Mouse (Mus musculus) heart, postnatal 25 days (tissue): ENCODE measurements around the gene Tyw1. TPM values are rescaled to one million over a fixed set of nuclear protein-coding genes. Genes with fewer than 3 reads are reported as not detected.

Source experiments
- DNase-seq: peaks from one replicate; pipeline ENCODE4 v3.0.0; 2022; ENCODE audit warnings: low spot score
- intact Hi-C: fragments of 180-260 bp; cut with DNase I; formaldehyde crosslinking; loops from one replicate; pipeline ENCODE4 v1.15.1; 2025
- total RNA-seq, 2 experiments: library from RNA; stranded (reverse); gene quantifications; 2 replicates each; pipeline ENCODE4 v1.2.3; 2021

The Tyw1 gene
- total RNA-seq, 2 experiments from 2014 or later, result 7.7 to 7.9 TPM

DNA sequence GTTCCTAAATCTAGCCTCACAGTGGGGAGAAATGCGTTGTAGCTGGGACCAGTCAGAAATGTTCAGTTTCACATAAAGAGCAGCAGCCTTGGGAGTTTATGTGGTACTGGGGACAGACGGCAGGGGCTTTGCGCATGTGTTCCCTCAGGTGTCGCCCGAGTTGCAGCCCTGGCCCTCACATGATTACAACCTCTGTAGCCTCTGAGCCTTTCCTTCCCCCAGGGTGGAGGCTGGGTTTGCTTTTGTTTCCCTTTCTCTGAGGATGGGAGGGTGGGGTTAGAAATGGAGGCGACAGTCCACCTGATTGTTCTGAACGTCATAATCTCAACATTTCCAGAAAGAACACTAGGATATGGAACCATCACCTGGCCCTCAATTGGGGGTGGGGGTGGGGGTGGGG, 52.5 kb downstream of the Tyw1 start:
- intact Hi-C loops, result no loop called here
- DNase-seq, result no peak

DNA sequence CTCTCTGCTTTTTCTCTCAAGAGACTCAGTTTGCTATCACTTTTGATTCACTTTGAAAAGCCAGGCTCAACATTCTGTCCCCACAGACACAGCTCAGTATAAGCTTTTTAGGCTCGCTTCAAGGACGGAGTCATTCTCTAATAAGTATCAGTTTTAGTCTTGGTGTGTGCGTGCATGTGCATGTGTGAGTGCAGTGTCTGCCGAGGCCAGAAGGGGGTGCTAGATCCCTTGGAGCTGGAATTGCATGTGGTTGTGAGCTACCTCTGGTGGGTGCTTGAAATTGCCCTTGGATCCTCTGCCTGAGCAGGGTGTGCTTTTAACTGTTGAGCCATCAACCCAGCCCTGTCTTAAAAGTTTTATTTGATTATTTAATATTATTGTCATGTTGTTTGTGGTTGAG, 54.7 kb downstream of the Tyw1 start:
- intact Hi-C loops, result no loop called here
- no peak for DNase-seq

DNA sequence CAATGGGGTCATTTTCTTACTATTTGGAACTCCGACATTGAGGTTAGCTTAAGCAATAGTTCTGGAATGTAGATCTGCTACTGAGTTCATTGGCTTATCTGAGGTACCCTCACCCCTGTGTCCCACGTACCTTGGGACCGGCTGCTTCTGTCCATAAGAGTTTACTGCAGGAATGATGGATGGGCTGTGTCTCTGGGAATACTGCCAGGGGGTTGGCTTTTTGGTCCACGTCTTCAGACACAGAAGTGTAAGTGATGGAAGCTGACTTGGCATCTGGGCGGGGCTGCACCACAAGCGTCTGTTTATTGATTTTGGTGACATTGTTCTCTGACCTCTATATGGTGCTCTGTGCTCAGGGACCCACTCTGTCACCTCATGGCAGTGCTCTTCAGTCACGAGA, 55.4 kb downstream of the Tyw1 start:
- intact Hi-C loops, result no loop called here
- no peak for DNase-seq

DNA sequence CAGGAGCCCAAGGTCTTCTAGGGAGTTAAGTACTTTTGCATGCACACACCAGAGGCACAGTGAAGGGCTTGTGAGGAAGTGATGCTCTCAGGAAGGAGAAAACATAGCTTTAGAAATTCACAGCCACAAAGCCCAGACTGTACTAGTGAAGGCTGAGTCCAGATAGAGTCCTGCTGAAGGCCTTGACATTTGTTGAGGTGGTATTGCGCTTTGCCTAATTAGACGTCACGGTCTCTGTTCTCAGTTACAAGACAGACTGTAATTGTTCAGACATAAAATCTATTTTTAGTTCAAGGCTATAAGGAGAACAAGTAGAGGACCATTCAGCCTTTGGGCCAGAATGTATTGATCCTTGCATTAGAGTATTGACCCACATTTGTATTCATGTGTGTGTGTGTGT, 58.1 kb downstream of the Tyw1 start:
- DNase-seq, result no peak
- intact Hi-C loops, result no loop called here

DNA sequence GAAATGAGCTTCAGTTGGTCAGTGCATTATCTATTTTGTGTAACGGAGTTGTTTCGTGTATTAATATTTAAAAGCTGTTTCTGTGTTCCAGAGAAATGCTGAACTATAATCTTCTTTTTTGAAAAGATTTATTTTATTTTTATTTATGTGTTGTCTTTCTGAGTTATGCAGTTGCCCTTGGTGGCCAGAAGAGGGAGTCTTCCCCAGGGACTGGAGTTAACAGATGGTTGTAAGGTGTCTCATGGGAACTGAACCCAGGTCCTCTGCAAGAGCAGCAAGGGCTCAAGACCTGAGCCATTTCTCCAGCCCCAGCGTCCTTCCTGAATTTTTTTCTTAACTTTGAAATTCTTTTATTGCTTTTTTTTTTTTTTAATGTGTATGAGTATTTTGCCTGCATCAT, 59.5 kb downstream of the Tyw1 start:
- no peak for DNase-seq
- intact Hi-C loops, result no loop called here

DNA sequence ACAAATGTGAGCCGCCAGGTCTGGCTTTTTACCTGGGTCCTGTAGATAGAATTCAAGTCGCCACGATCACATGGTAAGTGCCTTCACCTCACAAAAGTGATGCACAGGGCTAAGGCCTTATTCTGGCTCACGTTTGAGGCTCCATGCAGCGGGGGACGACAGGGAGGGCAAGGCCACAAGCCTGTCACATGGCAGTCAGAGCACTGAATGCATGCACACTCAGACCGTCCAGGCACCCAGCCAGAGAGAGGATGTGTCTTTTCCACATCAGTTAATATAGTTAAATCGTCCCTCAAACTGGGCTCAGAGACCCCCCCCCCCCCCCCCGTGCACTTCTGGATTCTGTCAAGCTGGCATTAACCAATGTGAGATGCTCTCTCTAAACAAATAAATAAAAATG, 60.9 kb downstream of the Tyw1 start:
- intact Hi-C loops, result no loop called here

DNA sequence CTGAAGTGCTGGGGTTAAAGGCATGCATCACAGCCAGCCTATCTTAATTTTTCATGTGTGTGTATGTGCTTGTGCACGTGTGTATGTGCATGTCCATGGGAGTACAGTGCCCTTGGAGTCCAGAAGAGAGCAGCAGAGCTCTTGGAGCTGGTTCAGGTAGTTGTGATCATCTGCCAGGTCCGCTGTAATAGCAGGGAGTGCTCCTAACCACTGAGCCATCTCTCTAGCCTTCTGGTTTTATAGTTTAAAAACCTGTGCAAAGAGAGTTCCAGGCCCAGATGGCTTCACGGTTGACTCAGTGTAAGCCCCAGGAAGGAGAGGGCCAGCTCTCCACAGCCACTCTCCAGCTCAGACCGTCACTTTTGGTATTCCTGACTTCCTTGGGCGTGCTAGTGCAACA, 64.4 kb downstream of the Tyw1 start:
- intact Hi-C loops, result no loop called here
- DNase-seq, result no peak

More for the DNA sequence above, 60.9 kb downstream of the Tyw1 start:
- no peak for DNase-seq

DNA sequence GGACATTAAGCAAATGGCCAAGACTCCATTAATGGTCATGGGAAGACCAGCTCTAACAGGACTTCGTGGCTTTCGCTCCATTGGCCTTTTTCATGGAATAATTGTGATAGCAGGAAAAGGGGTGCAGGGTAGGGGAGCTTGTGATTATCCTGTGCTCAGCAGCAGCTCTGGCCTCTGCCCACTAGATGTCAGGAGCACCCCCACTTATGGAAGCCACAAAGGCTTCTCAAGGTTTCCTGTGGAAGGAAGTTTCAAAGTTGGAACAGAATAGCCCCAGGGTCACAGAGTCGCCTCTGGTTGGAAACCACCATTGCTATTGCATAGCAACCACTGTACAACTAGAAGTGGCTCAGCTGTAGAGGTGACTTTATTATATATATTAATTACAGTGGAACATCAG, 65.1 kb downstream of the Tyw1 start:
- no peak for DNase-seq
- intact Hi-C loops, result no loop called here

DNA sequence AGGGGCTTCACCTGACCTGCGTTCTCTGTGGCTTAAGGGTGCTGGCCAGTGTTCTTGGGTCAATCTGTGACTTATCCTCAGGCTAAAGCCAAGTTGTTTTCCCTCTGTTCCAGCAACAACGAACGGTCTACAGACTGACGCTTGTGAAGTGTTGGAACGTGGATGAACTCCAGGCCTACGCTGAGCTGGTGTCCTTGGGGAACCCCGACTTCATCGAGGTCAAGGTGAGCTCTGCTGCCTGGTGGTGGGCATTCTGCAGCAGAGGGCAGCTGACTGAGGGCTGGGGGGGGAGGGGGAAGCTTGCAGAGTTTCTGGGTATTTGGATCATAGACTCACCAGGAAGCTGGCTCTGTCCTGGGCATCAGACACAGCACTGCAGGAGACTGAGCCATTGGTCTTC, 70.1 kb downstream of the Tyw1 start:
- intact Hi-C loops, result no loop called here
- DNase-seq, result no peak

DNA sequence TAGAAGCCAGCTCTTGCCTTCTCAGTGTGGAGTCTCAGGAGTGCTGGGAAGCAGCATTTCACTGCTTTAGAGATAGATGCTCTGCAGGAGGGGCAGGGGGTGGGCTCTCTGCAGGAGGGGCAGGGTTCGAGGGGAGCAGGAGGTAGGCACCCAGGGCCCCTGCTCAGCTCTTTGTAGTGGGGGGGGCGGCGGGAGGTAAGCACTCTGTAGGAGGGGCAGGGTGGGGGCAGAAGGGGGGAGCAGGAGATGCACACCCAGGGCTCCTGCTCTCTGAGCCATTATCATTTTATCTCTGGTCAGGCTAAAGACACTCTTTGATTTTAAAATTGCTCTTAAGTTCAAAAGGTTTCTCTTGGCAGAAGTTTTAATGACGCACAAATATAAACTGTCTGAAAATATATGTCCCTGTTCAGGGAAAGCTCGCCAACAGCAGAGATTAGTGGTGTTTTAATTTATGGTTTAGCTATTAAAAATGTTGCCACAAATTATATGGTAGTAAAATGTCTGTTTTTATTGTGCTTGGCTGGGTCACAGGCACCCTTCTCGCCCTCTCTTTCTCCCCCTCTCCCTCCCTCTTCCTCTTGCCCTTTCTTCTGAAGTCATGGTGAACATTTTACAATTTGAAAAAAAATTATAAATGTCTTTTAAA, 72.3 kb downstream of the Tyw1 start:
- intact Hi-C loops, result no loop called here

DNA sequence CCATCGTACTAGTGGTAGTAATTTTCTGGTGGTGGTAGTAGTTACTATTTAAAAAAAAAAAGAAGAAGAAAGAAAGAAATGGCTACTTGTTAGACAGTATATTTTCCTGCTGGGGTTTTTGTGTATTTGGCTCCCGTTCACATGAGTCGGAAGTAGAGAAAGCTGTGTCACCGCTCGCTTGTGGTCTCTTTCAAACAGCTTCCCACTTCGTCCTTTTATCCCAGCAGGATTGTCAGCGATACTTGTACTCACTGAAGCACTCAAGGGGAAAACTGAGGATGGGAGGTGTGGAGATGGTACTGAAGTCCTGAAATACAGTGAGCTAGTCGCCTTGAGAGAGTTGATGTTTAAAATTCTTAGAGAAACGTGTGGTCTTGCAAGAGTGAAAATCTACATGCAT, 72.9 kb downstream of the Tyw1 start:
- intact Hi-C loops, result no loop called here

More for the DNA sequence above, 72.3 kb downstream of the Tyw1 start:
- no peak for DNase-seq

DNA sequence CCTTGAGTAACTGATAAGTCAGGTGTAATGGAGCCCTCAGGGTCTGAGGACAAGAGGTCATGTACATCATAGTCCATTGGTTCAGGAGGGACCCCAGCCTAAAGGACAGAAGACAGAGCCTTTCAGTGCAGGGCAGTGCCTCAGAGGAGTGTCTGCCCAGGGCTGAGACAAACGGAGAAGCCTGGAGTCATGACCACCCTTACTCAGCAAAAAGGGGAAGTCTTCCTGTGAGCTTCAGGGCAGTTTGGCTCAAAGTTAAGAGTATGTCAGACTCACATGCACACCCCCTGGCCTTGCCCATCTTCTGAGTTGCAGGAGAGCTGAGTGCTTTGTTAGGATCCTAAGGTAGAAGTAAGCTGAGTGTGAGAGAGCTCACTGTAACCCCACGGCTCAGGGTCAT, 74.5 kb downstream of the Tyw1 start:
- intact Hi-C loops, result no loop called here

More for the DNA sequence above, 72.9 kb downstream of the Tyw1 start:
- DNase-seq, result no peak

DNA sequence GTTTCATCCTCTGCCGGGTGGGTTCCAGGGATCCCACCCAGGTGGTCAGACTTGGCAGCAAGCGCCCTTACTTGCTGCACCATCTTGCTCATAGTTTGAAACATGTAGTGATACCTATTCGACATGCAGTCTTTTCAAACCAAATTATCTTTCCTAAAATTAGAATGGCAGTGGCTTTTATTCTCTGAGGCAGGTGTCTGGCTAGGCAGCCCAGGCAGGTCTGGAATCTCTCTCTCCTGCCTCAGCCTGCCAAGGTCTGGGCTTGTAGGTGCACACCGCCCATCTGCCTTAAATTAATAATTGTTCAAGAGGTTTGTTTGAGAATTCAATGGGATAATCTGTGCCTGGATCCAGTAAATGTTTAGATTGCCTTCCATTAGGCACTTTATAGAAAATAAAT, 75.4 kb downstream of the Tyw1 start:
- intact Hi-C loops, result no loop called here

More for the DNA sequence above, 74.5 kb downstream of the Tyw1 start:
- DNase-seq, result no peak

DNA sequence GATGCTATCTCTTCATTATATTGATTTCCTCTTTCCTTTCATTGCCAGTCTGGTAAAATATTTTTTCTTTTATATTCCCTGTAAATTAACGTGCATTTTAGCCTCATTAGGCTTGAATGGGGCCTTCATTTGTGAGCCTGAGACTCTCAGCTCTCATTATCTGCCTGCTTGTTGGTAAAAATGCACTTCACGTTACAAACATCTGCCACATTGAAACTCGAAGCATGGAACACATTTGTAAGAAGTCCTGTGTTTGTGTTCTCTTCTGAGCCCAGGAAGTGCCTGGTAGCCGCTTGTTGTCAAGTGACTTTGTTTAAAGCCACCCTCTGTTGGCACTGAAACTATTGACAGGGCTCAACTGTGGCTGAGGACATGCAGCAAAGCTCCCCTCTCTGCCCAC, 75.8 kb downstream of the Tyw1 start:
- DNase-seq, result no peak
- intact Hi-C loops, result no loop called here

More for the DNA sequence above, 75.4 kb downstream of the Tyw1 start:
- no peak for DNase-seq

DNA sequence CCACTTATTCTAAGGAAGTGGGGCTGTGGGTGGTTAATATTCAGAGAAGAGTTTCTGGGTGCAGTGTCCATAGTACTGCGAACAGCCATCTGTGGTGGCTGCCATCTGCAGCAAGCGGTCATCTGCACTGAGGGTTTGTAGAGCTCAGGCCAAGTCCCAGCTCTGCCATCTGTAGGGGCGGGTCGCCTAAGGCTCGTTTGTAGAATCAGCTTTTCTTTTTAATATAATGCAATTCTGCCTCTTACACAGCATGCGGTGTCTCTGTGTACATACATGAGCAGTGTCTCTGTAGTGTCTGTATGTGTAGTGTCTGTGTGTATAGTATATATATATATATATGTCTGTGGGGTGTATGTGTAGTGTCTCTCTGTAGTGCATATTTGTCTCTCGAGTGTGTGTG, 78.1 kb downstream of the Tyw1 start:
- DNase-seq, result no peak
- intact Hi-C loops, result no loop called here

DNA sequence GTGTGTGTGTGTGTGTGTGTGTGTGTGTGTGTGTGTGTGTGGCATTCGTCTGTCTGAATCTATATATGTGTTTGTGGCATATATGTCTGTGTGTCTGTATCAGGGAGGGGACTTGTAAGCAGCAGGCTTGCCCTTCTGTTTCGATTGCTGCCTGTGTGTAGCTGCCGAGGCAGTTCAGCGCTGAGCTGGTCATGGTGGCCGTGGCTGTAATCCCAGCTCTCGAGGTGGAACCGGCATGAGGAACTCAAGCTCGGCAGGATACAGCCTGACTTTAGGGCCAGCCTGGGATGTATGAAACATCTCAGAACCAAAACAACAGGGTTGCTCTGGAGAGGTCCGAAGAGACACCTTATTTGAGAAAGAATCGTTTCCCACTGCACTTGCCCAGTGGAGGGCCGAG, 78.6 kb downstream of the Tyw1 start:
- no peak for DNase-seq
- intact Hi-C loops, result no loop called here

DNA sequence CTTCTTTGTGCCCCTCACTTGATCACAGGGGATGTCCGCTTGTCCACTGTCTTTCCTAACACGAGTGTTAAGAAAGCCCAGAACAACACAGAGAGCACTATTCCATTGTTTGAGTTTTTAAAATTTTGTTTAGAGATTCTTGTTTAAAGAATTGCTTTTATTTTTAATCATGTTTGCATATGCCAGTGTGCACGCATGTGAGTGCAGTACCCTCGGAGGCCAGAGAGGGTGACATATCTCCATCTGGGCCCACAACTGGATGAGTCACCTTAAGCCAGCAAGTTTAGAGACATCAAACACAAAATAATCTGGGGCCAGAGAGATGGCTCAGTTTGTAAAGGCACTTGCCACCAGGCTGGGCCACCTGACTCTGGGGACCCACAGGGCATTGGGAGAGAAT, 80.0 kb downstream of the Tyw1 start:
- no peak for DNase-seq
- intact Hi-C loops, result no loop called here

DNA sequence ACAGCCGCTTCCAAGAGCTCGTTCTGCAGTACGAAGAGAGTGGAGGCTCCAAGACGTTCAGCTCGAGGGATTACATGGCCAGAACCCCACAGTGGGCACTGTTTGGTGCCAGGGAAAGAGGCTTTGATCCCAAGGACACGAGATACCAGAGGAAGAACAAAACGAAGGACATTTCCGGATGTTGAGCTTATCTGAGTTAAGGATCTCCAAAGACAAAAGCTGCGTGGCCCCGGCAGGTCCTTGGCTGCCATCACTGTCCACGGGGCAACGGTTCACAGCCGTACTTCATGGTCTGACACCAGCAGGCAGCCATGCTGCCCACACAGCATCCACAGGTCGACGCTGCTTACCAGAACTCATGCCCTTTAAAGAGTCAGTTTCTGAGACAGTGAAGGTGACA, 85.2 kb downstream of the Tyw1 start:
- intact Hi-C loops, result no loop called here
- no peak for DNase-seq

DNA sequence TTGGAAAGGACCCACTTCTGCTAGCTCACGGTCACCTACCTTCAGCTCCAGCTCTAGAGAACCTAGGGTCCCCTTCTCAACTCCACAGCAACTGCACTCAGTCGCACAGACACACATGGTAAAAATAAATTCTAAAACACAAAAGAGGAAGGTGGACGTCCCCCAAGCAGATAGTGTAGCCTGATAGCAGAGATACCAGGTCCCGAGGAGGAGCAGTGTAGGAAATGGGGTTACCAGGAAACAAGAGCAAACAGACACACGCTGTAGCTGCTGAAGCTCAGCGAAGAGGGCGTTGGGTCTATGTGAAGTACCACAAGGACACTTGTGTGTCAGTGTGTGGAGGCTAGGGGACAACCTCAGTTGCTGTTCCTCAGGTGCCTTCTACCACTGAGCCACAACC, 89.6 kb downstream of the Tyw1 start:
- no peak for DNase-seq
- intact Hi-C loops, result no loop called here

DNA sequence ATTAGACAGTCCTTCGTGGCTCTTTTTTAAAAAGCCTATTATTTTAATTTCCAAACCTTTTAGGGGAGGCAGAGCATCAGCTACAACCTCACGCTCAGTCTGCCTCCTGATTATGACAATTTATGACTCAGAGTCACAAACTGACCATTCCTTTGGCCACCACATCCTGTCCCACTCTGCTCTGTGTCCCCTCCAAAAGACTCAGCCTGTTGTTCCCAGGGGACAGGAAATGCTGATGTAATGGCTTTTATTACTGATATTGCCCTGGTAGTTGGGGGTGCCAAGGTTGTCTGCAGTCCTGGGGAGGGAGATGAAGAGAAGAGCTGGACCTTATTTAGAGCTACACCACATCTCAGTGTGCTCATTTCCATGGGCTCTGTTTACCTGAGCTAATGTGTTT, 90.5 kb downstream of the Tyw1 start:
- DNase-seq, result no peak
- intact Hi-C loops, result no loop called here

DNA sequence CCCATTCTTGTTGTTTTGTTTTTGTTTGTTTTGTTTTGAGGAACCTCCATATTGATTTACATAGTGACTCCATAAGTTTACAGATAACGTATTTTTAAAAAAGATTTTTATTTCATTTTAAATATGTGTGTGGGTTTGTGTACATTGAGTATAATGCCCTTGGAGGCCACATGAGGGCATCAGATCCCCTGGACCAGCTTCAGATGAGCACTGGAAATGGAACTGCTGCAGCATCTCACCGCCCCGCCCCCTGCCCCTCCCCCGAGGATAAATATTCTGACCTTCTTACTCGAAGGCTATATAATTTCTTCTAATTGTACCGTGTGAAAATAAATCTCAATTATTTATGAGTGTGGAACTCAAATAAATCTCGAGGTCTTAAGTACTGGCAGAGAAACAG, 99.8 kb downstream of the Tyw1 start:
- DNase-seq, result no peak
- intact Hi-C loops, result no loop called here

DNA sequence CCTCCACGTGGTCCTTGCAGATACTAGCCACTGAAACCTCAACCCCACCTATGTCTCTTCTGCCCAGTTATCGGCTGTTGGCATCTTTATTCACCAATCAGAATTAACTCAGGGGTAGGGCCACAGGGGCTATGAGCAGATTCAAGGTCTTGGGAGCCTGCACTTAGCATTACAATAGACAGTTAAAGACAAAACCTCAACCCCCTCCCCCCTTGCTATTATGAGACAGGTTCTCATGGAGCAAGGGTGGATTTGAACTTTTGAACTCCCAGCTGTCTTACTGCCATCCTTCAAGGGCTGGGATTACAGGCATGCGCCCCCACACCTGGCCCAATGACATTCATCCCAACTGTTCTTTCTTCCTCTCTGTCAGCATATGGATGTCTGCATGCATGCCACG, 107.7 kb downstream of the Tyw1 start:
- no peak for DNase-seq
- intact Hi-C loops, result no loop called here

DNA sequence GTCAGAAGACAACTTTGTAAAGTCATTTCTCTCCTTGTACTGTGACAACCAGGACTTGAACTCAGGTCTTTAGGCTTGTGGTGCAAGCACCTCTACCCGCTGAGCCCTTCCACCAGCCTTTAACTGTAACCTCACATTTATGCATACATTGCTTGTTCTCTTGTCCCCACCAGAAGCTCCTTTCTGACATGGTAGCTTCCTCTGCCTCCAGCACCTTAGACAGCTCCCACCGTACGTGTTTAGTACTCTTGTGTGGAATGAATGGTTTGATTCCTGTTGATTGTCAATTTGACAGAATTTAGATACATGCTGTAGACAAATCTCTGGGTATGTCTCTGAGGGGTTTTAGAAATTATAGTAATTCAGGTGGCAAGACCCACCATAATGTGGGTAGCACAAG, 108.4 kb downstream of the Tyw1 start:
- intact Hi-C loops, result no loop called here
- no peak for DNase-seq
